Mouse (Mus musculus) MEL (cell line): ENCODE results near the gene Fam19a2.

Experiments used
- CTCF ChIP-seq, 3 experiments: IDR thresholded peaks in 2 of 3; conservative IDR thresholded peaks in 1 of 3; 2 replicates each; pipeline ENCODE4 v1.5.1; 2011 to 2012; ENCODE audit warnings: low read length in 3 of 3, low read depth in 2 of 3, mild to moderate bottlenecking in 2 of 3, improper control_type of control experiment in 1 of 3, inconsistent platforms in 1 of 3, mixed read lengths in 1 of 3, moderate library complexity in 1 of 3; ENCODE audit not compliant: control insufficient read depth in 1 of 3, insufficient read depth in 1 of 3, poor library complexity in 1 of 3, severe bottlenecking in 1 of 3
- EP300 ChIP-seq, 2 experiments: IDR thresholded peaks; 2 replicates each; pipeline ENCODE4 v1.6.1; 2011; ENCODE audit warnings: improper control_type of control experiment in 2 of 2, low read length in 2 of 2, low read depth in 1 of 2, mild to moderate bottlenecking in 1 of 2
- KAT2A ChIP-seq: conservative IDR thresholded peaks from 2 replicates; pipeline ENCODE4 v1.6.1; 2012; ENCODE audit warnings: low read depth, low read length, improper control_type of control experiment, inconsistent platforms
- POLR2A ChIP-seq, 2 experiments: IDR thresholded peaks; 2 replicates each; pipeline ENCODE4 v1.6.1; 2011 to 2012; ENCODE audit warnings: low read length in 2 of 2, mild to moderate bottlenecking in 2 of 2, control low read depth in 1 of 2, improper control_type of control experiment in 1 of 2, low read depth in 1 of 2, moderate library complexity in 1 of 2; ENCODE audit not compliant: control insufficient read depth in 1 of 2, insufficient read depth in 1 of 2, poor library complexity in 1 of 2
- POLR2AphosphoS5 ChIP-seq: IDR thresholded peaks from 2 replicates; pipeline ENCODE4 v1.6.1; 2012; ENCODE audit warnings: low read depth, borderline replicate concordance, mild to moderate bottlenecking, inconsistent platforms, low read length, moderate library complexity, mixed read lengths
- SMC3 ChIP-seq: IDR thresholded peaks from 2 replicates; pipeline ENCODE4 v1.6.1; 2011; ENCODE audit warnings: low read depth, low read length, improper control_type of control experiment
- TBP ChIP-seq: IDR thresholded peaks from 2 replicates; pipeline ENCODE4 v1.8.0; 2011; ENCODE audit warnings: low read depth, low read length, improper control_type of control experiment
- TCF12 ChIP-seq: IDR thresholded peaks from 2 replicates; pipeline ENCODE4 v1.6.1; 2014; ENCODE audit warnings: low read depth, mild to moderate bottlenecking, inconsistent platforms, low read length, improper control_type of control experiment, moderate library complexity
- USF1 ChIP-seq: IDR thresholded peaks from 2 replicates; pipeline ENCODE4 v1.6.1; 2014; ENCODE audit warnings: low read depth, mild to moderate bottlenecking, inconsistent platforms, low read length, improper control_type of control experiment, moderate library complexity
- USF2 ChIP-seq, 2 experiments: IDR thresholded peaks; 2 replicates each; pipeline ENCODE4 v1.6.1; 2011 to 2012; ENCODE audit warnings: improper control_type of control experiment in 2 of 2, low read length in 2 of 2, borderline replicate concordance in 1 of 2, inconsistent platforms in 1 of 2, low read depth in 1 of 2, mild to moderate bottlenecking in 1 of 2; ENCODE audit not compliant: insufficient read depth in 1 of 2

GRCm38 (mm10) chr10:123707026-123707425 is 443.2 kb downstream of the Fam19a2 start:
- TF ChIP-seq CTCF (IDR thresholded peaks at IDR 0.05 in 2 of 3, conservative IDR thresholded peaks at IDR 0.05 in 1 of 3; ENCODE audit: control insufficient read depth in 1 of 3, insufficient read depth in 1 of 3, low read depth in 2 of 3, low read length in 3 of 3, poor library complexity in 1 of 3, severe bottlenecking in 1 of 3), result no peak
- TF ChIP-seq TCF12, result no peak
- no peak for TF ChIP-seq TBP
- no peak for TF ChIP-seq USF2 (IDR thresholded peaks at IDR 0.05; ENCODE audit: borderline replicate concordance in 1 of 2, insufficient read depth in 1 of 2, low read depth in 1 of 2, low read length in 2 of 2)
- no peak for TF ChIP-seq POLR2A (IDR thresholded peaks at IDR 0.05; ENCODE audit: control insufficient read depth in 1 of 2, insufficient read depth in 1 of 2, low read depth in 1 of 2, low read length in 2 of 2, poor library complexity in 1 of 2)
- TF ChIP-seq POLR2AphosphoS5, result no peak
- no peak for TF ChIP-seq KAT2A
- TF ChIP-seq EP300 (IDR thresholded peaks at IDR 0.05; ENCODE audit: low read depth in 1 of 2, low read length in 2 of 2), result no peak
- TF ChIP-seq USF1, result no peak
- TF ChIP-seq SMC3, result no peak
